Comparison of ENCODE assay signal across 12 mouse cellular contexts in genomic region chr5:75961741-75962469, GRCm38 (mm10). TPM values are rescaled to one million over a fixed set of nuclear protein-coding genes. Genes with fewer than 3 reads are reported as not detected.
DNase-seq lines count a peak whose midpoint lies in the region; ATAC-seq and TF ChIP-seq lines count a peak whose summit lies in the region.
"Had no signal": no experiment of that assay in that cellular context is flagged by ENCODE, and none has a peak within 500 bp of the region (broad histone marks: within the 10 kb centered on the region; RNA-seq: fewer than 3 reads in every experiment).

No protein-coding gene starts in this region.

- peaks cover 16% of the 10 kb centered on the region for H3K27me3 ChIP-seq in G1E (ENCODE audit: insufficient read depth, low read length)
- H3K27me3 ChIP-seq: neural tube, embryonic 13.5 days had no signal

- peak; percentile 75 for ATAC-seq in G1E (ENCODE audit: extremely low read depth, insufficient number of reproducible peaks, low FRiP score, poor library complexity, severe bottlenecking)
- 0 out of 4 replicates have a peak, but pooled peaks have one; percentile 17 for ATAC-seq in hematopoietic stem cell, adult 5-6 weeks (replicated peaks in 1 of 2; ENCODE audit: insufficient read depth in 1 of 2, low FRiP score in 2 of 2, low TSS enrichment in 1 of 2, low read depth in 1 of 2, poor library complexity in 2 of 2, severe bottlenecking in 2 of 2)
- no peak for ATAC-seq in frontal cortex, adult (ENCODE audit: low TSS enrichment)
- ATAC-seq: hindbrain, postnatal 0 days had no signal

- TF ChIP-seq CTCF in G1E (IDR thresholded peaks at IDR 0.05; ENCODE audit: low read depth, low read length) = no peak

- DNase-seq in G1E (ENCODE audit: low spot score) = peak; percentile 8
- DNase-seq in c-Kit-negative CD71-positive TER-119-positive erythroid progenitor cells, embryonic 14.5 days (ENCODE audit: low read depth, low spot score) = peak; percentile 37
- peak; percentile 42 to 63 for DNase-seq in lung, adult 18-20 months
- no peak for DNase-seq in cerebellum, adult 18-20 months
- no peak for DNase-seq in ovary, adult 18-20 months (ENCODE audit: low spot score)
- DNase-seq: adrenal gland, postnatal 10 days; thymus, postnatal 25 days had no signal

- no peaks in the 10 kb centered on the region for H3K9me3 ChIP-seq in G1E (replicated peaks)
- H3K9me3 ChIP-seq: neural tube, embryonic 13.5 days had no signal

- peaks cover 36% of the 10 kb centered on the region for H3K4me1 ChIP-seq in G1E (ENCODE audit: insufficient read depth, low read depth, low read length)
- H3K4me1 ChIP-seq: neural tube, embryonic 13.5 days had no signal

- no peaks in the 10 kb centered on the region for H3K36me3 ChIP-seq in G1E (replicated peaks)
- H3K36me3 ChIP-seq: neural tube, embryonic 13.5 days had no signal

- H3K4me3 ChIP-seq in G1E (ENCODE audit: low read depth, low read length) = no peak overlapping the region; the same call in 1 of the 2 replicates
- H3K4me3 ChIP-seq: left cerebral cortex, adult 2 months; neural tube, embryonic 13.5 days had no signal

RNA-seq across cellular contexts. Expression of gene Kdr, which starts 16.4 kb away (rescaled TPM):
- total RNA-seq in G1E (2014; fragmentation: Nextera tagmentation) = not detected in 2 replicates
- 0.11 and 0.17 TPM in 2 replicates for total RNA-seq in G1E (2017)
- 0.01 TPM in 1 of 2 replicates, not detected in the other for polyA plus RNA-seq in G1E (2012)
- 0.31 and 0.99 TPM in 2 replicates for total RNA-seq in hematopoietic stem cell, adult 5-6 weeks (2017)

Comparison
In these comparisons a context has a peak if more than half of its experiments do, and no peak if none do; other contexts are left out.
1. DNase-seq: peak in G1E (single experiment), c-Kit-negative CD71-positive TER-119-positive erythroid progenitor cells, embryonic 14.5 days (single experiment) and lung, adult 18-20 months (2 of 2); none in cerebellum, adult 18-20 months (0 of 2) and ovary, adult 18-20 months (single experiment).